Mouse (Mus musculus) liver, adult (tissue): ENCODE data around the gene Olfr457.

Experiments used
- GATA4 ChIP-seq: IDR thresholded peaks from 2 replicates; pipeline ENCODE4 v1.6.1; 2014; ENCODE audit warnings: mild to moderate bottlenecking, low read length; ENCODE audit not compliant: insufficient replicate concordance

Olfr457 gene

GRCm38 (mm10) chr6:42421439-42421838, 54.7 kb downstream of the Olfr457 start:
- TF ChIP-seq GATA4 = no peak

GRCm38 (mm10) chr6:42419443-42419842, 56.7 kb downstream of the Olfr457 start:
- TF ChIP-seq GATA4 = no peak
